Mouse (Mus musculus) Patski (cell line): ENCODE data around the gene Mepe. TPM values are rescaled to one million over a fixed set of nuclear protein-coding genes. Genes with fewer than 3 reads are reported as not detected.

ENCODE experiments used
- ATAC-seq: fragments of 100-300 bp; one replicate; pipeline ENCODE4 v1.8.0; 2021
- CTCF ChIA-PET: fragments of 350-600 bp; sonication (Branson Sonifier 250); formaldehyde crosslinking; loops from one replicate; lab custom pipeline; 2022; ENCODE audit warnings: inconsistent platforms; lab: Charles Lee
- POLR2A ChIA-PET: fragments of 350-600 bp; sonication (Branson Sonifier 250); formaldehyde crosslinking; loops from one replicate; lab custom pipeline; 2022; ENCODE audit warnings: antibody characterized with exemption, inconsistent platforms; lab: Charles Lee
- DNase-seq: peaks from one replicate; pipeline ENCODE4 v3.0.0-alpha.2; 2011; ENCODE audit warnings: low read depth, low spot score
- H3K27me3 ChIP-seq: fragments of 371-371 bp; one replicate; pipeline ENCODE4 v1.5.1; 2021
- CTCF ChIP-seq: fragments of 100-300 bp; IDR thresholded peaks from one replicate; pipeline ENCODE4 v1.5.1; 2021
- in situ Hi-C: fragments of 300-500 bp; cut with MboI; formaldehyde crosslinking; loops from 3 replicates; pipeline ENCODE4 v1.11.1; 2018; ENCODE audit warnings: low pct_unique_long_range_greater_than_20kb, mixed read lengths
- polyA plus RNA-seq: library from polyadenylated mRNA; unstranded; gene quantifications from one replicate; pipeline ENCODE4 v1.2.3, GENCODE M21; 2021

The Mepe gene
- polyA plus RNA-seq, 1 experiment from 2014 or later, result not detected

DNA sequence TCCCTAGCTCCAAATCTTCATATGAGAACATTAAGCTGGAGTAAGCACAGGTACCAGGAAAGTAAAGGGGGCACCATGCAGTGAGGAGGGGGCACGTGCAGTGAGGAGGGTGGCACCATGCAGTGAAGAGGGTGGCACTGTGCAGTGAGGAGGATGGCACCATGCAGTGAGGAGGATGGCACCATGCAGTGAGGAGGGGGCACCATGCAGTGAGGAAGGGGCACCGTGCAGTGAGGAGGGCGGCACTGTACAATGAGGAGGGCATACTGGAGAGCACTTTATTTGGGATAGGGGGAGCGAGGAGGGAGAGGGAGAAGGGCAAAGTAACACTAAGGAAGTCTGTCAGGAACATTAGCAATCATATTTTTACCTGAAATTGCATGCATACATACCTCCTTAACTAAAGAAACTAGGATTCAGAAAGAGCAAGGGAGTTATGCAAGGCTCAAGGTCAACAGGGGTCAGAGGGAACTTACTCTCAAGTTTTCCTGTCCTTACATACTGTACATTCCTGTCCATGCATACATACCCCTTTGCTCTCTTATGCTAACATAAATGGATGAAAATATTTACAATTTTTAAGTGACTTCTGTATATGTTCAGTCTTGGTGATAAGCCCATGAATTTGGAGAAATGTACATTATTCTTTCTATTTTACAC is 48.6 kb downstream of the Mepe start:
- DNase-seq (no peak), ATAC-seq (no peak)
- POLR2A ChIA-PET, result interaction anchor here (0.7 to 1.1 kb wide), 3 partner anchors 10 to 61 kb away, joined by 3 read pairs; partner anchors contain the start of gene Spp1

DNA sequence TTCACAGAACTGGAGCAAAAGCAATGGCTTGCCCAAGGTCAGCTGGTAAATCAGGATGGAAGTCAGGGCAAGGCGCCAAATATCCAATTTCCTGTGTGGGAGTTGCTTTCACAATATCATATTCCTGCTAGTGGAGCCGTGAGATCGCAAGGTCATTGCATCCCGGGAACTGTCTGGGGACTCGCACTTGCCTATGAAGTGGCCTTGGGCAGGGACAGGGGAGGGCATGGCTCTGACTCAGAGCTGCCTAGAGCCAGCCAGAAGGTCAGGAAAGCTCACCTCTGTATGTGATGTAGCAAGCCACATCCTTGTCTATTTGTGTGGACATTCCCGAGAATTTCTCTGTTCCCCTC is 49.2 kb downstream of the Mepe start:
- ChIA-PET CTCF (interaction anchor here (1.5 to 2.3 kb wide), 3 partner anchors 16 to 29 kb away, joined by 4 to 8 read pairs (median 6); no protein-coding TSS in a partner anchor), POLR2A (interaction anchor here (0.7 to 1.1 kb wide), 3 partner anchors 9 to 60 kb away, joined by 3 read pairs; partner anchors contain the start of gene Spp1)
- in situ Hi-C loops, result no loop called here
- ATAC-seq (peak; percentile 85), DNase-seq (no peak)
- H3K27me3 ChIP-seq, result no peaks in the 10 kb centered on the region
- TF ChIP-seq CTCF, result no peak

More for the DNA sequence above, 48.6 kb downstream of the Mepe start:
- TF ChIP-seq CTCF, result no peak
- H3K27me3 ChIP-seq, result no peaks in the 10 kb centered on the region
- CTCF ChIA-PET, result interaction anchor here (1.5 to 2.3 kb wide), 4 partner anchors 15 to 60 kb away, joined by 3 to 8 read pairs (median 5); no protein-coding TSS in a partner anchor
- in situ Hi-C loops, result no loop called here

DNA sequence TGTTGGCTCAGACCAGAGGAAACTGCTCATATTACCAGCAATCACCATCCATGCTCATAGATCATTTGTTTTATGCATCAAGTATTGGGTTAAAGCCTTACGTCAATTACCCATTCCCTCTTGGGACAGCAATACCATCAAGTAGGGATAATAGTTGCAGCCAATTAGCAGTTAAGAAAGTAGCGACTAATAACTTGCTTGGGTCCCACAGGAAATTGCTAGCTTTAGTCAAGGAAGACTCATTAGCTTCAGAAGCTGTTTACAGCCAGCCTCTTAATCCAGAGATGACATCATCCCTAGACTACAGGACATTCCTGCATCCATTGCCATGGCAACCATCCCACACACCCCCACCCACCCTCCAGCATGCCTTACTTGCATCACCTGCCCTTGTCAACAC is 50.0 kb downstream of the Mepe start:
- CTCF ChIA-PET, result interaction anchor here (1.0 to 2.3 kb wide), 2 partner anchors 10 to 16 kb away, joined by 3 to 6 read pairs; no protein-coding TSS in a partner anchor
- in situ Hi-C loops, result no loop called here
- TF ChIP-seq CTCF, result no peak
- DNase-seq (no peak), ATAC-seq (no peak)
- POLR2A ChIA-PET, result no interaction called here
- no peaks in the 10 kb centered on the region for H3K27me3 ChIP-seq

DNA sequence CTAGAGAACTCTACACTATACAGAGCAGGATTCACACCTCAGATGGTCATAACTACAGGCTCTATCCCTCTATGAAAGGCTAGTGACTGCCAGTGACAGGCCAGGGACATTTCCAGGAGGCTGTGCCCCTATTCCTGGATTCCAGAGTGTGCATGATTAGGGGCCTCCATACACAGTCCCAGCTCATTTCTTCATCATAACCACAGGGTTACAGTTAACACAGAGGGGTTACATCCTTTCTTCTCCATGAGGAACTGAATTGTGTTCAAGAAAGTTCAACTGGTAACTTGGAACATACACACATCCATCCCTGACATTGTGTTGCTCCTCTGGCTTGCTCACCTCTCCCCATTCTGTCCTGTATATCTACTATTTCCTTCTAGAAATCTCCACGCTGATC is 51.8 kb downstream of the Mepe start:
- ATAC-seq, result no peak
- no peak for DNase-seq
- POLR2A ChIA-PET, result interaction anchor here (0.9 kb wide), 1 partner anchor 59 kb away, joined by 3 read pairs; no protein-coding TSS in a partner anchor
- no peak for TF ChIP-seq CTCF
- in situ Hi-C loops, result no loop called here
- CTCF ChIA-PET, result interaction anchor here (1.2 kb wide), 1 partner anchor 19 kb away, joined by 6 read pairs; no protein-coding TSS in a partner anchor
- H3K27me3 ChIP-seq, result no peaks in the 10 kb centered on the region

DNA sequence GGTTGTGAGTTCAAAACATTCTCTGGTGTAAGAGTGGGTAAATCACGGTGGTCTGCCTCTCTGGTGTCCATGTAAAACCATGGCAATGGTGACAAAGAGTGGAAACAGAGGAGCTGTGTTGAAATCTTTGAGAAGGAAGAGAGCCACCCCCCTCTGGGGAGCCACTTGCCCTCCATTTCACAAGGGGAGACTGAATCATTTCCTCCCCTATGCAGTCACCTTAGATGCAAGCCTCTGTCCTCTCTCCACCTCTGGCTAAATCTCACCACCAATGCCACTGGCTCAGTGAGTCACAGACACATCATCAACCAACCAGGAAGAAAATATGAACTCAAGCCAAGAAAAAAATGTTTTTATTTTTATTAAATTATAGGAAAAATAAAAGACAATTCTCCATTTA is 55.4 kb downstream of the Mepe start:
- peak; percentile 85 for DNase-seq
- in situ Hi-C loops, result no loop called here
- peak; percentile 96 for ATAC-seq
- no peak for TF ChIP-seq CTCF
- H3K27me3 ChIP-seq, result no peaks in the 10 kb centered on the region
- ChIA-PET CTCF (interaction anchor here (0.9 to 3.1 kb wide), 10 partner anchors 11 to 81 kb away, joined by 3 to 12 read pairs (median 6); partner anchors contain the start of gene Spp1), POLR2A (interaction anchor here (0.9 to 1.8 kb wide), 4 partner anchors 18 to 62 kb away, joined by 3 to 5 read pairs (median 4); no protein-coding TSS in a partner anchor)

DNA sequence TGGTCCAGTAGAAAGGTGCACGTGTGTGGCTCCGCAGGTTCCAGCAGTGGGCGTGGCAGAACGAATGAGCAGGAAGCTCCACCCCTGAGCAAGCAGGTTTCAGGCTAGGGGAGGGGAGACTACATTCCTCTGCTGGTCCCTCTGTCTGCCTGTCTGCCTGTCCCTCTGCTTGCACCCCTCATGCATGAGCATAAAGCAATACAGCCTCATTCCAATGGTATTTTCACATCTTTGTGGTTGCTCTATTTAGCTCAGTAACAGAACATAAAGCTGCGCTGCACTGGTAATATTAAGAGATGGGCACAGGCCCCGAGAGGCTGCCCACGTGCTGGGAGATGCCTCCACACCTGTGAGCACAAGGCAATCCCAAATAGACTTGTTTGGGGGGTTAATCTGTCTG is 56.5 kb downstream of the Mepe start:
- POLR2A ChIA-PET, result interaction anchor here (1.0 to 1.8 kb wide), 2 partner anchors 17 to 55 kb away, joined by 4 to 5 read pairs; no protein-coding TSS in a partner anchor

DNA sequence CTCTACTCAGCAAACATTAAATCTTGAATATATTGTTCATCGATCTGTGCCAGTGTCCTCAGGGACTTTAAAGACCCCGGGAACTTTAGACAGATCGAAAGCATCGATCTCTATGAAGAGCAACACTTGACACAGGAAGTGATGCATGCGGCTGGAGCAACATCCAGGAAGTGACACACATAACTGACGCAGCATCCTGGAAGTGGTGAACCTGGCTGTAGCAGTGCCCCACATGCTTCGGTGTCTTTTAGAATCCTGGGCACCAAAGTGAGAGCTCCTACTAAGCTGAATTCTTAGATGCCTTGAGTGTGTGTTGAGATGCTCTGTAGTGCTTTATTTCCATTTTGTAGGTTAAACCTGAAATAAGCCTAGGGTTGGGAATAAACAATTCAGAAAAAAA is 59.4 kb downstream of the Mepe start:
- no peak for TF ChIP-seq CTCF
- CTCF ChIA-PET, result interaction anchor here (0.7 to 1.6 kb wide), 4 partner anchors 9 to 24 kb away, joined by 3 to 4 read pairs (median 3); no protein-coding TSS in a partner anchor
- POLR2A ChIA-PET, result interaction anchor here (1.2 kb wide), 1 partner anchor 50 kb away, joined by 3 read pairs; the partner anchor contains the start of gene Spp1
- DNase-seq (no peak), ATAC-seq (no peak)
- H3K27me3 ChIP-seq, result no peaks in the 10 kb centered on the region
- in situ Hi-C loops, result no loop called here

More for the DNA sequence above, 56.5 kb downstream of the Mepe start:
- H3K27me3 ChIP-seq, result no peaks in the 10 kb centered on the region
- DNase-seq (no peak), ATAC-seq (no peak)
- CTCF ChIA-PET, result interaction anchor here (1.7 to 3.1 kb wide), 3 partner anchors 9 to 53 kb away, joined by 7 to 12 read pairs (median 10); partner anchors contain the start of gene Spp1
- no peak for TF ChIP-seq CTCF
- in situ Hi-C loops, result no loop called here

DNA sequence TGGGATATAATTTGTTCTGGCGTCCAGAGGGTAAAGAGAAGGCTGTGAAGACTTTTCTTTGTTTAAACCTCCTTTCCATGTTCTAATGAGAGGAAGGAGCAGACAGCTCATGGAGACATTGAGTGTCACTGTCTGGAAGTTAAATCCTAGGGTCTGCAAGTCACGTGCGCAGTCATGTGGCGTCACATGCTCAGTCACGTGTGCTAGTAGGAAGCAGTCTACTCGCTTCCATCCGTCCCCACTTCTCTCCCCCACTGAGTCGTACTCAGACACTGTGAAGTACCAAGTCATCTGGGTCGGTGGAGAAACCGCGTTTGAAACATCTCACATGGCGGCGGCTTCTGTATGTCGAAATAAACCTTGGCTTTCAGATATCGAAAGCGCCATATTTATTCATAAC is 60.4 kb downstream of the Mepe start:
- DNase-seq (no peak), ATAC-seq (no peak)
- no peak for TF ChIP-seq CTCF
- in situ Hi-C loops, result no loop called here
- H3K27me3 ChIP-seq, result no peaks in the 10 kb centered on the region
- ChIA-PET CTCF (interaction anchor here (1.1 to 1.3 kb wide), 2 partner anchors 10 to 38 kb away, joined by 3 read pairs; no protein-coding TSS in a partner anchor), POLR2A (interaction anchor here (0.6 kb wide), 1 partner anchor 11 kb away, joined by 4 read pairs; no protein-coding TSS in a partner anchor)

DNA sequence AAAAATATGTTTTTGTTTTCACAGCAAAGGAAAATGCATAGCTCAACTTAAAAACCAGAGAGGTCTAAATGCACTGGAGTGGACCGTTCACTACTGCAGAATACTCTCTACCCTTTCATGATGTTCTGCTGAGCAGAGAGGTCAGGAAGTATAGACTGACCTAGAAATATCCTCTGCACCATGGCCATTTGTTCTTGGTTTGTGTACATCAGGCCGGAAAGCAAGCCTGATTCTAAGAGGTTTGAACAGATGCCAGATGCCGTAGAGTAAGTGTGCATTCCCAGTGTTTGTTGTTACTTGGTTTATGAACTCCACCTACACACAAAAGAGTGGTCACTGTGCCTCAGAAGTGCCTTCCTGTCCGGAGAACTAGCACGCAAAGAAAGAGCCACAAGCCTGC is 61.8 kb downstream of the Mepe start:
- no peaks in the 10 kb centered on the region for H3K27me3 ChIP-seq
- TF ChIP-seq CTCF, result no peak
- ChIA-PET CTCF (interaction anchor here (1.4 kb wide), 1 partner anchor 59 kb away, joined by 4 read pairs; no protein-coding TSS in a partner anchor), POLR2A (interaction anchor here (1.0 kb wide), 1 partner anchor 22 kb away, joined by 3 read pairs; no protein-coding TSS in a partner anchor)
- ATAC-seq, result no peak
- DNase-seq, result no peak
- in situ Hi-C loops, result no loop called here

Other genes with a start within 250 kb of the Mepe start
- not detected for gene Gm17660, start 247.7 kb upstream of the Mepe start, polyA plus RNA-seq
- not detected for gene Sparcl1, start 211.6 kb upstream of the Mepe start, polyA plus RNA-seq
- not detected for gene Dspp, start 154.6 kb upstream of the Mepe start, polyA plus RNA-seq
- not detected for gene Dmp1, start 122.7 kb upstream of the Mepe start, polyA plus RNA-seq
- gene Ibsp, start 26.2 kb upstream of the Mepe start, polyA plus RNA-seq, result not detected
- 39,380 TPM for gene Spp1, start 109.8 kb downstream of the Mepe start, polyA plus RNA-seq
- gene Pkd2, start 134.1 kb downstream of the Mepe start, polyA plus RNA-seq, result 123 TPM
- 5.2 TPM for gene BC005561, start 183.0 kb downstream of the Mepe start, polyA plus RNA-seq